In the genomic region with DNA sequence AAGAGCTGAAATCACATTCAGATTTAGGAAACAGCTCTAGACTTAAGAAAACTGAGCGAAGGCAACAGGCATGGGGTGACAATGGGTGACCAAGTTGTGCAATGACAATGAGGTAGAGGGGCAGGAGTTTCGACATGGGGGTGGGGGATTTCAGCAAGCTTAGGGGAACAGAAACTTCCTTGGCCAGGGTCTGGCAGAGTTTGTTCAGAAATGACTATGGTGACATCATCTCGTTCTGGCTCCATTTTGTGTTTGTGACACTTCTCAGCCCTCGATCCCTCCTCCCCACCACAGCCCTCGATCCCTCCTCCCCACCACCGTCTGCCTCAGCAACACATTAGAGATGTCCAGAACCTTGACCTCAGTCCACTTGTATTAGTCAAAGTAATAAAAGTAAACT, we compare ENCODE assay signal across 18 mouse cellular contexts. TPM values are rescaled to one million over a fixed set of nuclear protein-coding genes. Genes with fewer than 3 reads are reported as not detected.
DNase-seq lines count a peak whose midpoint lies in the region; ATAC-seq and TF ChIP-seq lines count a peak whose summit lies in the region.
"Had no signal": no experiment of that assay in that cellular context is flagged by ENCODE, and none has a peak within 500 bp of the region (broad histone marks: within the 10 kb centered on the region; RNA-seq: fewer than 3 reads in every experiment).

No protein-coding gene starts in this region.

- ATAC-seq in hematopoietic stem cell, adult 5-6 weeks (replicated peaks in 1 of 2; ENCODE audit: insufficient read depth in 1 of 2, low FRiP score in 2 of 2, low TSS enrichment in 1 of 2, low read depth in 1 of 2, poor library complexity in 2 of 2, severe bottlenecking in 2 of 2), result peak; percentile 39 to 46; a peak in 2 of 4 replicates
- ATAC-seq in megakaryocyte, adult 5-6 weeks (ENCODE audit: poor library complexity, severe bottlenecking), result peak; percentile 91
- ATAC-seq: forebrain, embryonic 13.5 days had no signal

- no peak overlapping the region for H3K27ac ChIP-seq in kidney, adult 2 months (ENCODE audit: insufficient read depth, low read depth, low read length)
- H3K27ac ChIP-seq: forebrain, embryonic 13.5 days; hindbrain, embryonic 13.5 days; limb, embryonic 12.5 days had no signal

- WGBS in kidney, adult 2 months, result 84% methylated on average over 6 of the region's 6 CpGs

- DNase-seq in layer of hippocampus, adult 11-12 months (ENCODE audit: low spot score), result peak; percentile 26
- no peak for DNase-seq in layer of hippocampus, adult 9-10 months (ENCODE audit: low spot score)
- DNase-seq in adrenal gland, adult 2 months, result peak; percentile 80
- no peak for DNase-seq in left cerebral cortex, adult 8-10 months (ENCODE audit: low spot score in 2 of 2)
- DNase-seq in layer of hippocampus, postnatal 10 days (ENCODE audit: low spot score in 2 of 2), result no peak
- no peak for DNase-seq in kidney, adult 2 months
- DNase-seq: cerebellum, postnatal 14 days; gastrocnemius, postnatal 10 days; kidney, adult 18-20 months; right cerebral cortex, postnatal 4 days had no signal

- TF ChIP-seq POLR2A in kidney, adult 2 months (IDR thresholded peaks at IDR 0.05; ENCODE audit: low read depth, low read length), result no peak

- no peaks in the 10 kb centered on the region for H3K27me3 ChIP-seq in kidney, adult 2 months (replicated peaks; ENCODE audit: control insufficient read depth, insufficient read depth, low read length)
- H3K27me3 ChIP-seq: forebrain, embryonic 13.5 days; hindbrain, embryonic 13.5 days; limb, embryonic 12.5 days had no signal

- no peak for TF ChIP-seq CTCF in kidney, adult 2 months (conservative IDR thresholded peaks at IDR 0.05; ENCODE audit: insufficient read depth, insufficient read length, low read depth, low read length)

- no peaks in the 10 kb centered on the region for H3K36me3 ChIP-seq in kidney, adult 2 months (ENCODE audit: control insufficient read depth, insufficient read depth, low read length)
- H3K36me3 ChIP-seq: G1E; hindbrain, embryonic 13.5 days; limb, embryonic 12.5 days had no signal

- H3K4me1 ChIP-seq in kidney, adult 2 months (ENCODE audit: control insufficient read depth, insufficient read depth, low read length), result 0 out of 2 replicates have a peak, but pooled peaks cover 2% of the 10 kb centered on the region
- H3K4me1 ChIP-seq: forebrain, embryonic 13.5 days; hindbrain, embryonic 13.5 days; megakaryocyte, embryonic 14.5 days had no signal

- no peak overlapping the region for H3K4me3 ChIP-seq in kidney, adult 2 months (ENCODE audit: insufficient read depth, low read depth, low read length)
- H3K4me3 ChIP-seq: forebrain, embryonic 13.5 days; hindbrain, embryonic 13.5 days; limb, embryonic 12.5 days; megakaryocyte, embryonic 14.5 days; myocyte had no signal

RNA-seq across cellular contexts. Expression of a gene that starts 14.7 kb away (rescaled TPM):
- total RNA-seq in adrenal gland, adult 2 months (2021), result 10 to 100 TPM; 29.8 to 45.9 TPM
- polyA plus RNA-seq in adrenal gland, adult 2 months (2012; rRNA removed), result 11.4 and 15.2 TPM in 2 replicates
- 2.0 and 3.6 TPM in 2 replicates for total RNA-seq in hematopoietic stem cell, adult 5-6 weeks (2017)
- 50.0 and 54.3 TPM in 2 replicates for total RNA-seq in megakaryocyte, adult 5-6 weeks (2015)
- 56.0 and 68.8 TPM in 2 replicates for total RNA-seq in megakaryocyte, adult 5-6 weeks (2017)
- total RNA-seq in left cerebral cortex, adult 8-10 months (2022), result 10 to 100 TPM in 1 of 4 experiments, 1 to 10 TPM in 3; 6.8 to 10.4 (median 8.3) TPM
- 10 to 100 TPM; 11.4 to 12.7 TPM for total RNA-seq in layer of hippocampus, postnatal 10 days (2021)
- 4.3 and 4.6 TPM in 2 replicates for polyA plus RNA-seq in kidney, adult 2 months (2012; rRNA removed)

RNA-seq across cellular contexts. Expression of a gene that starts 14.8 kb away (rescaled TPM):
- total RNA-seq in adrenal gland, adult 2 months (2021), result 10 to 100 TPM; 40.9 to 48.2 TPM
- polyA plus RNA-seq in adrenal gland, adult 2 months (2012; rRNA removed), result 8.0 and 8.3 TPM in 2 replicates
- total RNA-seq in hematopoietic stem cell, adult 5-6 weeks (2017), result 4.8 and 9.4 TPM in 2 replicates
- total RNA-seq in megakaryocyte, adult 5-6 weeks (2015), result 17.6 and 19.8 TPM in 2 replicates
- 44.5 and 54.9 TPM in 2 replicates for total RNA-seq in megakaryocyte, adult 5-6 weeks (2017)
- total RNA-seq in left cerebral cortex, adult 8-10 months (2022), result 10 to 100 TPM in 1 of 4 experiments, 1 to 10 TPM in 3; 8.9 to 11.2 (median 9.6) TPM
- total RNA-seq in layer of hippocampus, postnatal 10 days (2021), result 10 to 100 TPM; 12.5 to 15.6 TPM
- polyA plus RNA-seq in kidney, adult 2 months (2012; rRNA removed), result 8.1 and 9.1 TPM in 2 replicates

Comparison
In these comparisons a context has a peak if more than half of its experiments do, and no peak if none do; other contexts are left out.
1. DNase-seq: peak in layer of hippocampus, adult 11-12 months (single experiment) and adrenal gland, adult 2 months (single experiment); none in layer of hippocampus, adult 9-10 months (single experiment), left cerebral cortex, adult 8-10 months (0 of 2), layer of hippocampus, postnatal 10 days (0 of 2) and kidney, adult 2 months (single experiment).